Mouse (Mus musculus) gastrocnemius, postnatal 25 days (tissue): ENCODE data around the gene Stat6. TPM values are rescaled to one million over a fixed set of nuclear protein-coding genes. Genes with fewer than 3 reads are reported as not detected.

Experiments
- DNase-seq: peaks from one replicate; pipeline ENCODE4 v3.0.0; 2022
- total RNA-seq, 2 experiments: library from RNA; stranded (reverse); gene quantifications; 1 replicate in 1 of 2; 2 replicates in 1 of 2; pipeline ENCODE4 v1.2.3; 2021

Gene Stat6
- total RNA-seq, 2 experiments from 2014 or later = 16.5 to 21.8 TPM

GRCm38 (mm10) chr10:127614236-127615033 is 28.4 kb upstream of the Stat6 start:
- DNase-seq = peak; percentile 69

- DNase-seq = no peak
Observed at GRCm38 (mm10) chr10:127615034-127615374, 27.8 kb upstream of the Stat6 start.

GRCm38 (mm10) chr10:127615591-127615990 is 27.2 kb upstream of the Stat6 start:
- DNase-seq = peak; percentile 76

DNA sequence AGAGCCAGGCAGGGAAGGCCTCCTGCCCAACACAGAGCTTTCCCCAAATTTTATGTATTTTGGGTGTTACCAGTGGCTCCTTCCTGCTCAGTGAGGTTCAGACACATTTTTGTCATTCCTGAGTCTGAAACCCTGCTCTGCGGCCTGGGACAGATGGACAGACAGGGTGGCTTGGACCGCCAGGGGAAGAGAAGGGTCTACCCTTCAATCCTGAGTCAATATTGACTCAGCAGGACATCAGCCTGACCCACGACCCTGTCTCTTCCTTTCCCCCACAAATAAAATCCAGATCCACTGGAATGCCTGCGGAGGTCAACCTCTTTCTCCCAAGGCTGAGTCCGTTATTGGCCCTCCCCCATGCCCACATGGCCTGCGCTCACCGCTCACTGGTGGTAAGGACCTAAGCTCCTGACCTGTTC is 26.5 kb upstream of the Stat6 start:
- DNase-seq = no peak

GRCm38 (mm10) chr10:127617294-127617693 is 25.5 kb upstream of the Stat6 start:
- no peak for DNase-seq

DNA sequence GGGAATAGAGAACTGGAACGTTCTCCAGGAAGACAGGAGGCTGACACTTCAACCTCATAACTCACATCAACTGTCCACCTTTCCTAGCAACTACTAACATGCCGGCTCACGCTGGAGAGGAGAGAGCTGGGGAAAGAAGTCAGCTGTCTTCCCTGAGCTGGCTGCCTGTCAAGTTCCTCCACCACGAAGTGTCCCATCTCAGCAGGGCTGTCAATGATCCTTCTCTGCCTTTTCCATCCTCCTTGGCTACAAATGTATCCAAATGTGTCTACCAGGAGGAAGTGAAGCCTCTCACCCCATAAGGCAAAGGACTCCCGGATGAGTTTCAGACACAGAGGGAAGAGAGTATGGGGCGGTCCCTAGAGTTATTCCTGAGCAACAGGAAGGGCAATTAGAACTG is 24.6 kb upstream of the Stat6 start:
- no peak for DNase-seq

- DNase-seq = no peak
Observed at GRCm38 (mm10) chr10:127619119-127619721, 23.6 kb upstream of the Stat6 start.

DNA sequence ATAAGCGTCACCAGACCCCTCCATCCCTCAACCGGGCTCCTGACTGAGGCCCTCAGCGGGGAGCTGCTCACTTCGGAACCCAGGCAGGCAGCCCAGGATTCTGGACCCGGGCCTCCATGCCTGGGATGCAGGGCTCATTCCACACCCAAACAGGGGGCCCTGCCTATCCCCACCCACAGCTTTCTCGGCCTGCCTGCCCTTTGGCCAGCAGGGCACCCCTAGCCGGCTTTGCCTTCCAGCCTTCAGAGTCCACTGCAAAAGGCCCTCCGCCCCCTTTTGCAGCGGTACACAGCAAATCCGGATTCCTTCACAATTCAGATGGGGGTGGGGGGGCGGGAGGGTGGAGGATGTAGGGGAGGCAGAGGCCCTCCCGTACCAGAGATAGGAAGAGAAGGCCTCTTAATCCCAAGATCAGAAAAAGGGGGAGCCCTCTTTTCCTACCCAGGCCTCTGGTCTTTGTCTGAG is 22.8 kb upstream of the Stat6 start:
- peak; percentile 57 for DNase-seq

- peak; percentile 66 for DNase-seq
Observed at GRCm38 (mm10) chr10:127620406-127621190, 22.2 kb upstream of the Stat6 start, which contains the start of gene Lrp1. Gene Lrp1, minus strand, starts transcription at chr10:127621148.

DNA sequence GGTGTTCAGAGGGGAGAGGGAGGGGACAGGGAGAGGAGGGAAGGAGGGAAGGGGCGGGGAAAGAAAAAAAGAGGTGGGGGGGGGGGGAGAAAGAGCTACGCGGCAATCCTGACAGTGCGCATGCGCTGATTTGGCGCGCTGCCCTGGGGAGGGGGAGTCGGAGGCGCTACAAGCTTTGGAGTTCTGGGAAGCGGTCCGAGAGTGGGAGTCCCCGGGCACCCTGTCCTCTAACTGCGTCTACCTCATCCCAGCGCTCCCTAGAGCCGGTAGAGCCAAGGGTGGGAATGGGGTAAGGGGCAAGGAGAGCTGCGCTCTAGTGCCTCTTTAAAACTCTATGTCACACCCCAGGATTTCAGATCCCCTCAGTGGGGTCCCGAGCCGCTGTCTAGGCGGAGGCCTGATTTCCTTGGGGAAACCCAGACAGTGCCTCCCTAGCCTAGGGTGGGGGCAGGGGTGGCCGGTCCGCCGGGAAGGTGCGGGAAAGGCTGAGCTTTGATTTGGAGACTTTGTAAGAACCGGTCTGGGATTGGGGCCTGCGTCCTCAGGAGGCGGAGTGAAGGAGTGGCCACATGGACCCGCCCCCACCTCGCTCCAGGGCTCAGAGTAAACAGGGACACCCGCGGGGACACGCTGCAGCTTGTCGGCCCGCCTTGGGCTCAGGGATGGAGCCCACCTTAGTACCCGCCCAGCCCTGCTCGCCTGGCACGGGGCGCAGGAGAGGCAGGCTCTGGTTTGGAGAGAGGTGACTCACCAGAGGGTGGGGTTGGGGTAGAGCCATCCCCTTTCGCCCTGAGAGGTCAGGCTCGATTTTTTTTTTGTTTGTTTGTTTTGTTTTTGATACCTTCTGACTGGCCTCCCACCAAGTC is 21.4 kb upstream of the Stat6 start:
- peak; percentile 95 for DNase-seq

- DNase-seq = peak; percentile 76
Observed at GRCm38 (mm10) chr10:127622057-127622392, 20.8 kb upstream of the Stat6 start.

GRCm38 (mm10) chr10:127622661-127623060 is 20.1 kb upstream of the Stat6 start:
- no peak for DNase-seq

GRCm38 (mm10) chr10:127623439-127624216 is 19.2 kb upstream of the Stat6 start:
- no peak for DNase-seq

- DNase-seq = no peak
Observed at GRCm38 (mm10) chr10:127626433-127626832, 16.4 kb upstream of the Stat6 start.

- peak; percentile 46 for DNase-seq
Observed at GRCm38 (mm10) chr10:127631261-127632214, 11.2 kb upstream of the Stat6 start.

- no peak for DNase-seq
Observed at GRCm38 (mm10) chr10:127632668-127633271, 10.0 kb upstream of the Stat6 start.

- no peak for DNase-seq
Observed at GRCm38 (mm10) chr10:127640421-127640820, 2.4 kb upstream of the Stat6 start.

GRCm38 (mm10) chr10:127641861-127642771 is 670 bp upstream of the Stat6 start:
- peak; percentile 72 for DNase-seq
